Mouse (Mus musculus) heart, postnatal 0 days (tissue): Measurements from ENCODE around the gene Slc35f4.

Experiments
- CTCF ChIP-seq: IDR thresholded peaks from 2 replicates; pipeline ENCODE4 v1.5.1; 2016; ENCODE audit warnings: antibody characterized with exemption, control low read depth, low read depth
- EP300 ChIP-seq: IDR thresholded peaks from 2 replicates; pipeline ENCODE4 v1.6.1; 2016; ENCODE audit warnings: antibody characterized with exemption, low read depth

- no peak for TF ChIP-seq EP300
- TF ChIP-seq CTCF = no peak
Measured at GRCm38 (mm10) chr14:49277642-49278041, 248.2 kb downstream of the Slc35f4 start.
